Mouse (Mus musculus): ENCODE results near the gene Cbx8. TPM values are rescaled to one million over a fixed set of nuclear protein-coding genes. Genes with fewer than 3 reads are reported as not detected.

The Cbx8 gene
- polyA plus RNA-seq, 1 experiment from 2014 or later, result 15.1 TPM

DNA sequence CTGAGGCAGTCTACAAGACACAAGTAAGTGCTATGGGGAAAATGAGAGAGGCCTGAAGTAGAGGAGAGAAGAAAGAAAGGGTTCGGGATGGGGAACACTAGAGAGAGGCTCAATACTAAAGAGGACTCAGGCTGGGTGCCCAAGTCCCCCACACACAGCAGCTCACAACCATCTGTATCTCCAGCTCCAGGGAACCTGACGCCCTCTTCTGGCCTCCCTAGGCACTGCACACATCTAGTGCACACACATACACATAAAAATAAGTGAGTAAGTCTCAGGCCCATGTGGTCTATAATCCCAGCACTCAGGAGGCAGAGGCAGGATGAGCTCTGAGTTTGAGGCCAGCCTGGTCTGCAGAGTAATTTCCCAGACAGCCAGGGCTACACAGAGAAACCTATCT, 39.9 kb downstream of the Cbx8 start:
- peaks cover 28% of the 10 kb centered on the region for H3K4me1 ChIP-seq
- H3K27me3 ChIP-seq (ENCODE audit: low read depth, poor library complexity, severe bottlenecking), result peaks cover 61% of the 10 kb centered on the region
- no peaks in the 10 kb centered on the region for H3K36me3 ChIP-seq
- H3K27ac ChIP-seq, result no peak overlapping the region
- DNase-seq (ENCODE audit: low spot score), result no peak
- H3K9me3 ChIP-seq (replicated peaks), result no peaks in the 10 kb centered on the region
- no peak overlapping the region for H3K4me3 ChIP-seq
- 78% methylated on average over 2 of the region's 2 CpGs for WGBS

DNA sequence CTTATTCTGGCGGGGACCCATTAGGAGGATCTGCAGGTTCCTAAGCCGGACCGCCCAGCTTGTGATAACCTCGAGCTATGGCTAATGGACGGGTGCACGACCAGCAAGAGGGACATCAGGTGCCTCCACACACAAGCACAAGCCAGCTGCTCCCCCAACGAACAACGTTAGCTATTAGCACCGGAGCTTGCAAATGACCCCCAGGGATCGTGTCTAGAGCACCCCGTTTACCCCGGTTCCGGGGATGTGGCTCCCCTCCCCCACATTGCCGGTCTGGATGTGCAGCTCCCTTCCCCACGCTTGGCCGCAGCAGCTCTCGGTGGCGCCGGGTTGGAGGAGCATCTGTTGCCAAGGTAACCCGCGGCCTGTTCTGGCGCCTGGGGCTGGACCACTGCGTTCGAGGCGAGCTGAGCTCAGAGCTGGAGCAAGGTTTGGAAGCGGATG, 41.4 kb downstream of the Cbx8 start:
- Histone ChIP-seq H3K9me3 (replicated peaks) (no peaks in the 10 kb centered on the region), H3K36me3 (no peaks in the 10 kb centered on the region), H3K4me1 (peaks cover 35% of the 10 kb centered on the region), H3K27ac (no peak overlapping the region), H3K4me3 (peak overlapping the region; percentile 42), H3K27me3 (ENCODE audit: low read depth, poor library complexity, severe bottlenecking) (peaks cover 73% of the 10 kb centered on the region)
- peak; percentile 80 for DNase-seq (ENCODE audit: low spot score)
- WGBS, result 4% methylated on average over 26 of the region's 26 CpGs

DNA sequence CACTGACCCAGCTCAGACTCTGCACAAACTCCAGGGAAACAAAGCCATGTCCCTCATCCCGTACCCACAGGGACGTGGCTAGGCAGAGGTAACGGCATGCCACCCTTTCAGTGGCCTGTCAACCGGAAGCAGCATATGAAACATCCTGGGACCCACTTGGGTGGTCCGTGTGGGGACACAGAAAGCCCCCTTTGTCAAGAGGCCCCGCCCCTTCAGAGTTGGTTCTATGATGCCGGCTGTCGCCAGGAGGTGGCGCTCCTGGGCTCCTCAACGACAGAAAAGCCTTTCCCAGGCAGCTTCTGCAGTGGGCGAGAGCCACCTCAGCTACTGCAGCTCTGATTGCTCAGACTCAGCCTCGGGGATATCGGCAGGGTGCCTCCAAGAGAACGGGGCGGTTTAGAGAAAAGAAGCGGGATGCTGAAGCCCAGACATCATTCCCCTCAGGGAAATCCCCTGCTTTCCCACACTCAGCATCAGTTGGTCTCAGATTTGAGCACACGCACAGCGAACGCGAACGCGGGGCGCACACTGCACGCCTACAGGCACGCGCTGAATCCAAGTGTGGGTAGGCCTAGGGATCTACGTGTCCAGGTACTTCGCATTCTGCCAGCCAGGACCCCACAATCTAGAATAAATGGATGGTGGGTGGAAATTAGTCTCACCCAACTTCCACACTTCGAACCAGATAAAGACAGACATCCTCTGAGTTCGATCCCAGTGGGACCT, 42.1 kb downstream of the Cbx8 start:
- peak overlapping the region; percentile 74 for H3K27ac ChIP-seq

GRCm38 (mm10) chr11:118997182-118997581, 43.6 kb downstream of the Cbx8 start:
- WGBS, result 84% methylated on average over 3 of the region's 3 CpGs
- Histone ChIP-seq H3K4me3 (no peak overlapping the region), H3K27ac (no peak overlapping the region), H3K4me1 (peaks cover 42% of the 10 kb centered on the region), H3K36me3 (no peaks in the 10 kb centered on the region), H3K9me3 (replicated peaks) (no peaks in the 10 kb centered on the region), H3K27me3 (ENCODE audit: low read depth, poor library complexity, severe bottlenecking) (peaks cover 84% of the 10 kb centered on the region)
- DNase-seq (ENCODE audit: low spot score), result no peak

More for the DNA sequence above, 42.1 kb downstream of the Cbx8 start:
- H3K9me3 ChIP-seq (replicated peaks), result no peaks in the 10 kb centered on the region
- peaks cover 35% of the 10 kb centered on the region for H3K4me1 ChIP-seq
- peaks cover 79% of the 10 kb centered on the region for H3K27me3 ChIP-seq (ENCODE audit: low read depth, poor library complexity, severe bottlenecking)
- peak overlapping the region; percentile 42 for H3K4me3 ChIP-seq
- 11% methylated on average over 30 of the region's 30 CpGs for WGBS
- DNase-seq (ENCODE audit: low spot score), result peak; percentile 95
- H3K36me3 ChIP-seq, result no peaks in the 10 kb centered on the region

- H3K9me3 ChIP-seq (replicated peaks), result no peaks in the 10 kb centered on the region
- H3K4me3 ChIP-seq, result no peak overlapping the region
- WGBS, result 33% methylated on average over 4 of the region's 4 CpGs
- DNase-seq (ENCODE audit: low spot score), result no peak
- no peaks in the 10 kb centered on the region for H3K36me3 ChIP-seq
- peaks cover 72% of the 10 kb centered on the region for H3K27me3 ChIP-seq (ENCODE audit: low read depth, poor library complexity, severe bottlenecking)
- no peak overlapping the region for H3K27ac ChIP-seq
- peaks cover 42% of the 10 kb centered on the region for H3K4me1 ChIP-seq
These were observed 45.3 kb downstream of the Cbx8 start for GRCm38 (mm10) chr11:118995448-118995847.

GRCm38 (mm10) chr11:118992781-118993180, 48.0 kb downstream of the Cbx8 start:
- WGBS, result 68% methylated on average over 3 of the region's 3 CpGs
- Histone ChIP-seq H3K36me3 (no peaks in the 10 kb centered on the region), H3K4me1 (peaks cover 21% of the 10 kb centered on the region), H3K27me3 (ENCODE audit: low read depth, poor library complexity, severe bottlenecking) (peaks cover 53% of the 10 kb centered on the region), H3K27ac (no peak overlapping the region), H3K9me3 (replicated peaks) (no peaks in the 10 kb centered on the region), H3K4me3 (no peak overlapping the region)
- DNase-seq (ENCODE audit: low spot score), result no peak

GRCm38 (mm10) chr11:118987999-118988398, 52.8 kb downstream of the Cbx8 start, which contains the start of gene Enpp7:
Enpp7 (plus strand) TSS chr11:118988188.
- WGBS, result 87% methylated on average over 10 of the region's 10 CpGs
- H3K4me3 ChIP-seq, result no peak within 1 kb of the TSS
- H3K27me3 ChIP-seq (ENCODE audit: low read depth, poor library complexity, severe bottlenecking), result peaks cover 8% of the 10 kb centered on the region; the same call in 1 of the 2 replicates
- H3K27ac ChIP-seq, result no peak within 1 kb of the TSS
- H3K9me3 ChIP-seq (replicated peaks), result no peaks in the 10 kb centered on the region
- DNase-seq (ENCODE audit: low spot score), result no peak
- H3K36me3 ChIP-seq, result no peaks in the 10 kb centered on the region
- peaks cover 6% of the 10 kb centered on the region for H3K4me1 ChIP-seq

Other genes with a start within 250 kb of the Cbx8 start
- gene Rbfox3, start 129.4 kb downstream of the Cbx8 start, polyA plus RNA-seq (2016; fragmentation: Nextera tagmentation; extraction: Ambion mirVana), result 1.4 and 1.7 TPM in 2 replicates
- not detected in 2 replicates for gene Enpp7, start 52.8 kb downstream of the Cbx8 start, polyA plus RNA-seq (2016; fragmentation: Nextera tagmentation; extraction: Ambion mirVana)
- gene Cbx2, start 18.0 kb downstream of the Cbx8 start, polyA plus RNA-seq (2016; fragmentation: Nextera tagmentation; extraction: Ambion mirVana), result 151 and 170 TPM in 2 replicates
- 4.3 and 7.1 TPM in 2 replicates for gene Cbx4, start 45.3 kb upstream of the Cbx8 start, polyA plus RNA-seq (2016; fragmentation: Nextera tagmentation; extraction: Ambion mirVana)
- gene Tbc1d16, start 187.5 kb upstream of the Cbx8 start, polyA plus RNA-seq (2016; fragmentation: Nextera tagmentation; extraction: Ambion mirVana), result 19.6 and 20.2 TPM in 2 replicates
- gene Ccdc40, start 187.6 kb upstream of the Cbx8 start, polyA plus RNA-seq (2016; fragmentation: Nextera tagmentation; extraction: Ambion mirVana), result 9.8 and 12.8 TPM in 2 replicates
- gene Gaa, start 226.9 kb upstream of the Cbx8 start, polyA plus RNA-seq (2016; fragmentation: Nextera tagmentation; extraction: Ambion mirVana), result 23.4 and 27.8 TPM in 2 replicates